Mouse (Mus musculus) E14TG2a.4 (cell line): ENCODE data around the gene Ccdc92.
A peak's percentile ranks its signal among the peaks of the same experiment; 100 is the strongest.

ENCODE experiments used
- H3K27me3 ChIP-seq: 2 replicates; pipeline ENCODE4 v1.6.1; 2014; ENCODE audit warnings: low read length, control low read depth; ENCODE audit not compliant: insufficient read depth
- H3K36me3 ChIP-seq: 2 replicates; pipeline ENCODE4 v1.6.1; 2014; ENCODE audit warnings: low read length, control low read depth; ENCODE audit not compliant: insufficient read depth
- H3K4me1 ChIP-seq: replicated peaks from 2 replicates; pipeline ENCODE4 v1.6.1; 2014; ENCODE audit warnings: low read depth, low read length, control low read depth
- H3K4me3 ChIP-seq: replicated peaks from 2 replicates; pipeline ENCODE4 v1.5.1; 2014; ENCODE audit warnings: mild to moderate bottlenecking, low read length
- H3K9me3 ChIP-seq: 2 replicates; pipeline ENCODE4 v1.6.1; 2014; ENCODE audit warnings: low read length, control low read depth
- CTCF ChIP-seq: conservative IDR thresholded peaks from 2 replicates; pipeline ENCODE4 v1.5.1; 2014; ENCODE audit warnings: low read length
- NANOG ChIP-seq: IDR thresholded peaks from 2 replicates; pipeline ENCODE4 v1.6.1; 2014; ENCODE audit warnings: borderline replicate concordance, low read length, mixed read lengths
- POU5F1 ChIP-seq: IDR thresholded peaks from 2 replicates; pipeline ENCODE4 v1.6.1; 2014; ENCODE audit warnings: low read length, borderline replicate concordance

The Ccdc92 gene

GRCm38 (mm10) chr5:124862013-124862866, at the start of gene Ccdc92, which contains the start of gene Zfp664:
TSS of gene Ccdc92 (minus strand) at chr5:124862424.
TSS of gene Zfp664 (plus strand) at chr5:124862691.
- Histone ChIP-seq H3K36me3 (peaks cover 29% of the 10 kb centered on the region), H3K4me3 (peak within 1 kb of the TSS; percentile 95), H3K4me1 (peaks cover 28% of the 10 kb centered on the region), H3K9me3 (no peaks in the 10 kb centered on the region), H3K27me3 (peaks cover 13% of the 10 kb centered on the region)
- TF ChIP-seq POU5F1 (no peak), CTCF (no peak), NANOG (no peak)

GRCm38 (mm10) chr5:124908860-124909259, 46.6 kb upstream of the Ccdc92 start:
- H3K4me1 ChIP-seq: peaks cover 38% of the 10 kb centered on the region
- H3K27me3 ChIP-seq: peaks cover 10% of the 10 kb centered on the region
- TF ChIP-seq POU5F1 (no peak), CTCF (peak; percentile 88), NANOG (no peak)

GRCm38 (mm10) chr5:124906890-124907289, 44.7 kb upstream of the Ccdc92 start:
- TF ChIP-seq NANOG: no peak
- no peak for TF ChIP-seq CTCF
- TF ChIP-seq POU5F1: no peak
- H3K27me3 ChIP-seq: no peaks in the 10 kb centered on the region
- H3K4me3 ChIP-seq: no peak overlapping the region

More at GRCm38 (mm10) chr5:124908860-124909259, 46.6 kb upstream of the Ccdc92 start:
- no peaks in the 10 kb centered on the region for H3K36me3 ChIP-seq
- H3K4me3 ChIP-seq: peak overlapping the region; percentile 62
- no peaks in the 10 kb centered on the region for H3K9me3 ChIP-seq

GRCm38 (mm10) chr5:124903852-124904251, 41.6 kb upstream of the Ccdc92 start:
- Histone ChIP-seq H3K36me3 (no peaks in the 10 kb centered on the region), H3K27me3 (no peaks in the 10 kb centered on the region), H3K9me3 (no peaks in the 10 kb centered on the region), H3K4me1 (peaks cover 31% of the 10 kb centered on the region), H3K4me3 (no peak overlapping the region)
- TF ChIP-seq NANOG: no peak
- TF ChIP-seq POU5F1: no peak
- no peak for TF ChIP-seq CTCF

More at GRCm38 (mm10) chr5:124906890-124907289, 44.7 kb upstream of the Ccdc92 start:
- H3K4me1 ChIP-seq: peaks cover 20% of the 10 kb centered on the region
- H3K9me3 ChIP-seq: no peaks in the 10 kb centered on the region
- no peaks in the 10 kb centered on the region for H3K36me3 ChIP-seq

- Histone ChIP-seq H3K36me3 (no peaks in the 10 kb centered on the region), H3K4me3 (no peak overlapping the region), H3K27me3 (peaks cover 5% of the 10 kb centered on the region; the same call in 1 of the 2 replicates), H3K4me1 (peaks cover 27% of the 10 kb centered on the region), H3K9me3 (no peaks in the 10 kb centered on the region)
- TF ChIP-seq CTCF (no peak), POU5F1 (no peak), NANOG (no peak)
These were observed 40.0 kb upstream of the Ccdc92 start for GRCm38 (mm10) chr5:124902195-124902594.

GRCm38 (mm10) chr5:124901675-124902074, 39.5 kb upstream of the Ccdc92 start:
- H3K4me3 ChIP-seq: no peak overlapping the region
- peaks cover 22% of the 10 kb centered on the region for H3K4me1 ChIP-seq
- TF ChIP-seq NANOG (no peak), CTCF (no peak), POU5F1 (no peak)
- no peaks in the 10 kb centered on the region for H3K9me3 ChIP-seq
- no peaks in the 10 kb centered on the region for H3K36me3 ChIP-seq
- peaks cover 5% of the 10 kb centered on the region; the same call in 1 of the 2 replicates for H3K27me3 ChIP-seq

GRCm38 (mm10) chr5:124900738-124901490, 38.7 kb upstream of the Ccdc92 start:
- no peak for TF ChIP-seq NANOG
- TF ChIP-seq CTCF: 0 out of 2 replicates have a peak, but pooled peaks have one; percentile 6
- no peak for TF ChIP-seq POU5F1
- H3K9me3 ChIP-seq: no peaks in the 10 kb centered on the region
- peaks cover 19% of the 10 kb centered on the region for H3K4me1 ChIP-seq
- no peaks in the 10 kb centered on the region for H3K36me3 ChIP-seq
- no peak overlapping the region for H3K4me3 ChIP-seq
- H3K27me3 ChIP-seq: peaks cover 5% of the 10 kb centered on the region; the same call in 1 of the 2 replicates

- Histone ChIP-seq H3K4me3 (no peak overlapping the region), H3K9me3 (no peaks in the 10 kb centered on the region), H3K4me1 (peaks cover 18% of the 10 kb centered on the region), H3K36me3 (no peaks in the 10 kb centered on the region), H3K27me3 (peaks cover 5% of the 10 kb centered on the region; the same call in 1 of the 2 replicates)
- peak; percentile 68 for TF ChIP-seq CTCF
- no peak for TF ChIP-seq NANOG
These were observed 37.9 kb upstream of the Ccdc92 start for GRCm38 (mm10) chr5:124899945-124900631.
